Mouse (Mus musculus): Measurements from ENCODE around the gene Numbl. TPM values are rescaled to one million over a fixed set of nuclear protein-coding genes. Genes with fewer than 3 reads are reported as not detected.

Numbl gene
- total RNA-seq, 2 experiments from 2014 or later: 5.7 to 6.1 TPM

- no peak for DNase-seq
- intact Hi-C loops (cut with DNase I): no loop called here
These were observed 32.3 kb downstream of the Numbl start for GRCm38 (mm10) chr7:27290555-27290954.

GRCm38 (mm10) chr7:27291795-27292466 is 33.7 kb downstream of the Numbl start:
- peak; percentile 61 to 67 for DNase-seq
- intact Hi-C loops (cut with DNase I): no loop called here

- DNase-seq: no peak
- intact Hi-C loops (cut with DNase I): no loop called here
These were observed 37.7 kb downstream of the Numbl start for GRCm38 (mm10) chr7:27295956-27296355.

GRCm38 (mm10) chr7:27296518-27296917 is 38.3 kb downstream of the Numbl start:
- intact Hi-C loops (cut with DNase I): no loop called here
- no peak for DNase-seq

- intact Hi-C loops (cut with DNase I): no loop called here
- no peak for DNase-seq
These were observed 39.9 kb downstream of the Numbl start for GRCm38 (mm10) chr7:27298033-27298610.

- intact Hi-C loops (cut with DNase I): no loop called here
These were observed 40.6 kb downstream of the Numbl start for GRCm38 (mm10) chr7:27298816-27299215.

GRCm38 (mm10) chr7:27300351-27300750 is 42.1 kb downstream of the Numbl start:
- intact Hi-C loops (cut with DNase I): no loop called here
- no peak for DNase-seq

More at GRCm38 (mm10) chr7:27298816-27299215, 40.6 kb downstream of the Numbl start:
- no peak for DNase-seq

- DNase-seq: no peak
- intact Hi-C loops (cut with DNase I): no loop called here
These were observed 42.6 kb downstream of the Numbl start for GRCm38 (mm10) chr7:27300801-27301200.

- intact Hi-C loops (cut with DNase I): loop anchor here (1.0 to 2.0 kb wide), 2 partner anchors 27 to 83 kb away; no protein-coding TSS in a partner anchor
- peak; percentile 80 to 85 for DNase-seq
These were observed 43.9 kb downstream of the Numbl start for GRCm38 (mm10) chr7:27302172-27302571.

GRCm38 (mm10) chr7:27305091-27305730 is 47.0 kb downstream of the Numbl start:
- intact Hi-C loops (cut with DNase I): no loop called here
- no peak for DNase-seq

GRCm38 (mm10) chr7:27306161-27307160 is 48.2 kb downstream of the Numbl start:
- peak; percentile 55 to 72 for DNase-seq
- intact Hi-C loops (cut with DNase I): no loop called here

- intact Hi-C loops (cut with DNase I): no loop called here
- DNase-seq: no peak
These were observed 49.3 kb downstream of the Numbl start for GRCm38 (mm10) chr7:27307551-27307950.

GRCm38 (mm10) chr7:27308821-27309549 is 50.8 kb downstream of the Numbl start:
- DNase-seq: peak in 1 of 2 experiments; percentile 32
- intact Hi-C loops (cut with DNase I): no loop called here

GRCm38 (mm10) chr7:27309832-27310231 is 51.6 kb downstream of the Numbl start:
- intact Hi-C loops (cut with DNase I): no loop called here
- DNase-seq: no peak

GRCm38 (mm10) chr7:27310306-27310705 is 52.1 kb downstream of the Numbl start:
- intact Hi-C loops (cut with DNase I): no loop called here
- DNase-seq: peak; percentile 57 to 64

GRCm38 (mm10) chr7:27310996-27311535 is 52.8 kb downstream of the Numbl start:
- intact Hi-C loops (cut with DNase I): no loop called here
- no peak for DNase-seq

- intact Hi-C loops (cut with DNase I): no loop called here
- DNase-seq: no peak
These were observed 53.5 kb downstream of the Numbl start for GRCm38 (mm10) chr7:27311651-27312284.

GRCm38 (mm10) chr7:27314393-27314792 is 56.2 kb downstream of the Numbl start:
- DNase-seq: no peak
- intact Hi-C loops (cut with DNase I): no loop called here

- DNase-seq: peak; percentile 50 to 52
- intact Hi-C loops (cut with DNase I): no loop called here
These were observed 57.7 kb downstream of the Numbl start for GRCm38 (mm10) chr7:27315958-27316357.

Measured in heart, postnatal 36 days (tissue).